Mouse (Mus musculus) NIH3T3 (cell line): ENCODE measurements around the gene Gucy2f.
"Not testable (repeated sequence)": the region's sequence is repeated elsewhere in the genome, so short reads cannot be mapped to it uniquely, and the experiment has no call there.

Experiments used
- DNase-seq: peaks from one replicate; pipeline ENCODE4 v3.0.0-alpha.2; 2012; ENCODE audit warnings: low read depth

Gene Gucy2f

GRCm38 (mm10) chrX:142196831-142197230 is at the start of gene Gucy2f:
Gucy2f (minus strand) TSS chrX:142196931.
- DNase-seq = no peak

- DNase-seq = no peak
Measured at GRCm38 (mm10) chrX:142245682-142246327, 49.1 kb upstream of the Gucy2f start.

GRCm38 (mm10) chrX:142237101-142237500 is 40.4 kb upstream of the Gucy2f start:
- DNase-seq = peak; percentile 37

GRCm38 (mm10) chrX:142236146-142236545 is 39.4 kb upstream of the Gucy2f start:
- not testable (repeated sequence) for DNase-seq

- DNase-seq = no peak
Measured at GRCm38 (mm10) chrX:142228769-142229158, 32.0 kb upstream of the Gucy2f start.

- peak; percentile 86 for DNase-seq
Measured at GRCm38 (mm10) chrX:142228055-142228768, 31.5 kb upstream of the Gucy2f start.

- peak; percentile 79 for DNase-seq
Measured at GRCm38 (mm10) chrX:142227398-142228054, 30.8 kb upstream of the Gucy2f start.

GRCm38 (mm10) chrX:142226542-142226941 is 29.8 kb upstream of the Gucy2f start, which contains the start of gene Nxt2:
Nxt2 (plus strand) TSS chrX:142226770.
- no peak for DNase-seq

- DNase-seq = peak; percentile 73
Measured at GRCm38 (mm10) chrX:142200295-142200694, 3.6 kb upstream of the Gucy2f start.

GRCm38 (mm10) chrX:142195551-142195950 is 1.2 kb downstream of the Gucy2f start:
- DNase-seq = no peak

GRCm38 (mm10) chrX:142194420-142194819 is 2.3 kb downstream of the Gucy2f start:
- no peak for DNase-seq

GRCm38 (mm10) chrX:142190355-142190754 is 6.4 kb downstream of the Gucy2f start:
- no peak for DNase-seq

- DNase-seq = peak; percentile 8
Measured at GRCm38 (mm10) chrX:142189023-142189703, 7.6 kb downstream of the Gucy2f start.

GRCm38 (mm10) chrX:142182026-142182425 is 14.7 kb downstream of the Gucy2f start:
- no peak for DNase-seq

- DNase-seq = peak; percentile 50
Measured at GRCm38 (mm10) chrX:142176981-142177380, 19.8 kb downstream of the Gucy2f start.

- DNase-seq = no peak
Measured at GRCm38 (mm10) chrX:142115779-142116178, 81.0 kb downstream of the Gucy2f start.

- DNase-seq = no peak
Measured at GRCm38 (mm10) chrX:142111236-142111635, 85.5 kb downstream of the Gucy2f start.

GRCm38 (mm10) chrX:142096904-142097303 is 99.8 kb downstream of the Gucy2f start:
- DNase-seq = peak; percentile 71

GRCm38 (mm10) chrX:142095579-142095978 is 101.2 kb downstream of the Gucy2f start:
- peak; percentile 34 for DNase-seq

GRCm38 (mm10) chrX:142062585-142062984 is 134.1 kb downstream of the Gucy2f start:
- DNase-seq = peak; percentile 66
